Mouse (Mus musculus): ENCODE measurements at regions not wholly inside any gene's neighbourhood (a gene's known extent, or its start where the extent isn't known, plus 50 kb on each side); places are given as distances from the start of the nearest gene placed in this dataset.

DNA sequence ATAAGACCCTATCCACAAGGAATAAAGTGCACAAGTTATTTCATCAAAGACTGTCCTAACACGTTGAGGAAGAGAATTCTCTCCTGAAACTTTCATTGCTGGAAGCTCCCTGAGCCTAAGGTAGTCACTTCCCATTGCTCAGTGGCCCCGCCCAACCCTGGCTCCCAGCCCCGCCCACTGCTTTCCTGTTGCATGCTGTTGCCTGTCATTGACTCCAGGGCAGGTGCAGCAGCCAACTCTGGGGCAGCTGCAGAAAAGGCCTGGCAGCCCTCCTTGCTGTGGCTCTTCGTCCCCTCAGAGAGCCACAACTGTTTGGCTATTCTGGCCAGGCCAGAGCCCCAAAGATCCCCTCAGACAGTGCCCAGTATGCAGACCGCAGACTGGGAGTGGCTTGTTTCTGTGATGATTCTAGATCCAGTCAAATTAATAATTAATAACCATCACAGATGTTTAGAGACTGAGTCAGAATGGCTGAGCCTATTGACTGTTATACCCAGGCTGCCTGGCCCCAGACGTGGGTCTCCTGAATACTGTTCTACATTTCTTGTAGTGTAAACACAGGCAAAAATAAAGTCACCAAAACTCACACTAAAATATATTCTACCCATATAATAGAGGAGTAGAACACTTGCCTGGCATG, 61.8 kb upstream of the Arl4c start:
- H3K27ac ChIP-seq (ENCODE audit: insufficient read depth, low read length): no peak overlapping the region
- H3K36me3 ChIP-seq (ENCODE audit: control insufficient read depth, insufficient read depth, low read length, poor library complexity, severe bottlenecking): no peaks in the 10 kb centered on the region
- no peak for TF ChIP-seq EP300 (IDR thresholded peaks at IDR 0.05; ENCODE audit: insufficient read depth, low read depth, low read length)
- TF ChIP-seq CTCF (IDR thresholded peaks at IDR 0.05; ENCODE audit: low read depth, low read length): no peak
- TF ChIP-seq POLR2A (IDR thresholded peaks at IDR 0.05; ENCODE audit: insufficient read depth, low read length): no peak
- peaks cover 4% of the 10 kb centered on the region for H3K4me1 ChIP-seq (ENCODE audit: control insufficient read depth, insufficient read depth, low read length)
- no peak overlapping the region for H3K4me3 ChIP-seq (ENCODE audit: low read depth, low read length)
- H3K27me3 ChIP-seq (ENCODE audit: control insufficient read depth, insufficient read depth, low read length, poor library complexity, severe bottlenecking): no peaks in the 10 kb centered on the region
- no peaks in the 10 kb centered on the region for H3K9me3 ChIP-seq (replicated peaks; ENCODE audit: control insufficient read depth, insufficient read depth, low read length, poor library complexity, severe bottlenecking)
- no peak overlapping the region for H3K9ac ChIP-seq (ENCODE audit: low read depth, poor library complexity, severe bottlenecking)

DNA sequence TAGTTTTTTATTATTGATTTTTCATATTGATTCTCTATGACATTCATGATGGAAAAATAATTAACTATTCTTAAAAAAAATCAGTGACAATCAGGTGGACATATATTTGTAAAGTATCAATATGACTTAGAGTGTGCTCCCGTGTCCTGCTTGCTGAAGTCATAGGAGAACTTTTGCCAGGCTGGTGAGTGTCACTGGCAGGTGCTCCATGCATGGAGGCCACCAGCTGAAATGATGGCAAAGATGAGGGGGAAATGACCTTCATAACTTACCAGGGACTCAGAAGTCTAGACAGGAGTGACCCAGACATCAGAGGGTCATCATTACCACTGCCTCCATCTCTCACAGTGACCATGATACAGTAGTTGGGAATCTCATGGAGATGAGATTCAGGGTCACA, 62.5 kb upstream of the Arl4c start:
- no peak for TF ChIP-seq CTCF (IDR thresholded peaks at IDR 0.05; ENCODE audit: low read depth, low read length)
- Histone ChIP-seq H3K27me3 (ENCODE audit: control insufficient read depth, insufficient read depth, low read length, poor library complexity, severe bottlenecking) (no peaks in the 10 kb centered on the region), H3K9me3 (replicated peaks; ENCODE audit: control insufficient read depth, insufficient read depth, low read length, poor library complexity, severe bottlenecking) (no peaks in the 10 kb centered on the region), H3K36me3 (ENCODE audit: control insufficient read depth, insufficient read depth, low read length, poor library complexity, severe bottlenecking) (no peaks in the 10 kb centered on the region), H3K9ac (ENCODE audit: low read depth, poor library complexity, severe bottlenecking) (no peak overlapping the region), H3K4me3 (ENCODE audit: low read depth, low read length) (no peak overlapping the region), H3K4me1 (ENCODE audit: control insufficient read depth, insufficient read depth, low read length) (peaks cover 4% of the 10 kb centered on the region), H3K27ac (ENCODE audit: insufficient read depth, low read length) (no peak overlapping the region)

DNA sequence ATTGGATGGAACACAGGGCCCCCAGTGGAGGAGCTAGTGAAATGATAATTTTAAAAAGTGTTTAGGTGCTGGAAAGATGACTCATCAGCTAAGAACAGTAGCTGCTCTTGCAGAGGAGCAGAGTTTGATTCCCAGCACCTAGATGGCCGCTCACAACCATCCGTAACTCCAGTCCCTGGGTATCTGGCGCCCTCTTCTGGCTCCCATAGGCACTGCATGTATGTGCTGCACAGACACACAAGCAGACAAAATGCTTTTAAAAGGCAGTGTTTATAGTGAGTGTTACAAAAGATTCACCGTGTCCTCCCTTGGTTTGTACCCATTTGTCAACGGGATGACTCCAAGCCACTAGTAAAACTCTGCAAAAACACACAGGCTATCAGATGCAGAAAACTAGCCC, 75.0 kb upstream of the Arl4c start:
- TF ChIP-seq CTCF (IDR thresholded peaks at IDR 0.05; ENCODE audit: low read depth, low read length): peak; percentile 65
- TF ChIP-seq EP300 (IDR thresholded peaks at IDR 0.05; ENCODE audit: insufficient read depth, low read depth, low read length): no peak
- Histone ChIP-seq H3K9ac (ENCODE audit: low read depth, poor library complexity, severe bottlenecking) (no peak overlapping the region), H3K4me3 (ENCODE audit: low read depth, low read length) (no peak overlapping the region), H3K4me1 (ENCODE audit: control insufficient read depth, insufficient read depth, low read length) (peaks cover 7% of the 10 kb centered on the region), H3K36me3 (ENCODE audit: control insufficient read depth, insufficient read depth, low read length, poor library complexity, severe bottlenecking) (no peaks in the 10 kb centered on the region), H3K9me3 (replicated peaks; ENCODE audit: control insufficient read depth, insufficient read depth, low read length, poor library complexity, severe bottlenecking) (peaks cover 4% of the 10 kb centered on the region; the same call in 1 of the 2 replicates), H3K27me3 (ENCODE audit: control insufficient read depth, insufficient read depth, low read length, poor library complexity, severe bottlenecking) (no peaks in the 10 kb centered on the region), H3K27ac (ENCODE audit: insufficient read depth, low read length) (no peak overlapping the region)

DNA sequence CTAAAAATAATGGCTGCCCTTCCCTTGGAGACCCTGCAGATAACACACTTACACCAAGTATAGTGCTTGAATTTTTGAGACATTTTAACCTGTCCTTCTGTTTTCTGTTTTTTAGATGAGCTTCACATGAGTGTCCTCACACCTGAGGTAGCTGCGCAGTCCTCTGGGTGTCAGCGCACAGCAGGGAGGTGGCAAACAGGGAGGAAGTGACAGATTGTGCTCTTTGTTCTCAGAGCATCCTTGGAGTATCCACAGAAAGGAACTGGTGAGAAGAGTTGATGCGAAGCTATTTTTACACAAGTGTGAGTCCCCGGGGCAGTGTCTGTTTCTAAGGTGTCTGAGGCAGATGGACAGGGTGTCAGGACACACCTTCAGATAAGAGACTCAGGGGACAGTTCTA, 78.2 kb upstream of the Arl4c start:
- TF ChIP-seq EP300 (IDR thresholded peaks at IDR 0.05; ENCODE audit: insufficient read depth, low read depth, low read length) (0 out of 2 replicates have a peak, but pooled peaks have one; percentile 18), CTCF (IDR thresholded peaks at IDR 0.05; ENCODE audit: low read depth, low read length) (no peak), POLR2A (IDR thresholded peaks at IDR 0.05; ENCODE audit: insufficient read depth, low read length) (no peak)
- Histone ChIP-seq H3K4me1 (ENCODE audit: control insufficient read depth, insufficient read depth, low read length) (peaks cover 3% of the 10 kb centered on the region), H3K27me3 (ENCODE audit: control insufficient read depth, insufficient read depth, low read length, poor library complexity, severe bottlenecking) (no peaks in the 10 kb centered on the region), H3K9me3 (replicated peaks; ENCODE audit: control insufficient read depth, insufficient read depth, low read length, poor library complexity, severe bottlenecking) (peaks cover 4% of the 10 kb centered on the region; the same call in 1 of the 2 replicates), H3K9ac (ENCODE audit: low read depth, poor library complexity, severe bottlenecking) (no peak overlapping the region), H3K27ac (ENCODE audit: insufficient read depth, low read length) (no peak overlapping the region), H3K4me3 (ENCODE audit: low read depth, low read length) (no peak overlapping the region), H3K36me3 (ENCODE audit: control insufficient read depth, insufficient read depth, low read length, poor library complexity, severe bottlenecking) (no peaks in the 10 kb centered on the region)

DNA sequence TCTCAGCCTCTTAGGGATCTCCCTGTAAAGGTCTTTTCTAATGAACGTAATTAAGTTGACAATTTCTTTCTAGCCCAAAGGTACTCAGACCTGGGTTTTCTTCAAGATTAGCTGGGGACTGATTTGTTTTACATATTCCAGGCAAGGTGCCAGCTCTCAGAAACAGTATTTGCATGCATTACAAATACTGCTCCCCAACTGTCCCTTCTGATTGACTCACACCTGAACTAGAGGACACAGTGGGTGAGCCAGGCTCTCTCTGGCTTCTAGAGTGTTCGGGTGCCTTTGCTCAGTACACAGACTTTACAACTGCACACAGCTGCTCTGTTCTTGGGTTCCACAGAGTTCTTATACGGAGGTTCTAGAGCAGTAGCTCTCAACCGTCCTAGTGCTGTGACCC, 81.1 kb upstream of the Arl4c start:
- H3K27ac ChIP-seq (ENCODE audit: insufficient read depth, low read length): no peak overlapping the region
- no peak overlapping the region for H3K9ac ChIP-seq (ENCODE audit: low read depth, poor library complexity, severe bottlenecking)
- H3K36me3 ChIP-seq (ENCODE audit: control insufficient read depth, insufficient read depth, low read length, poor library complexity, severe bottlenecking): no peaks in the 10 kb centered on the region
- H3K4me3 ChIP-seq (ENCODE audit: low read depth, low read length): no peak overlapping the region
- H3K27me3 ChIP-seq (ENCODE audit: control insufficient read depth, insufficient read depth, low read length, poor library complexity, severe bottlenecking): no peaks in the 10 kb centered on the region
- no peaks in the 10 kb centered on the region; the same call in 1 of the 2 replicates for H3K9me3 ChIP-seq (replicated peaks; ENCODE audit: control insufficient read depth, insufficient read depth, low read length, poor library complexity, severe bottlenecking)
- no peak for TF ChIP-seq CTCF (IDR thresholded peaks at IDR 0.05; ENCODE audit: low read depth, low read length)
- no peak for TF ChIP-seq POLR2A (IDR thresholded peaks at IDR 0.05; ENCODE audit: insufficient read depth, low read length)
- no peak for TF ChIP-seq EP300 (IDR thresholded peaks at IDR 0.05; ENCODE audit: insufficient read depth, low read depth, low read length)
- H3K4me1 ChIP-seq (ENCODE audit: control insufficient read depth, insufficient read depth, low read length): peaks cover 3% of the 10 kb centered on the region

DNA sequence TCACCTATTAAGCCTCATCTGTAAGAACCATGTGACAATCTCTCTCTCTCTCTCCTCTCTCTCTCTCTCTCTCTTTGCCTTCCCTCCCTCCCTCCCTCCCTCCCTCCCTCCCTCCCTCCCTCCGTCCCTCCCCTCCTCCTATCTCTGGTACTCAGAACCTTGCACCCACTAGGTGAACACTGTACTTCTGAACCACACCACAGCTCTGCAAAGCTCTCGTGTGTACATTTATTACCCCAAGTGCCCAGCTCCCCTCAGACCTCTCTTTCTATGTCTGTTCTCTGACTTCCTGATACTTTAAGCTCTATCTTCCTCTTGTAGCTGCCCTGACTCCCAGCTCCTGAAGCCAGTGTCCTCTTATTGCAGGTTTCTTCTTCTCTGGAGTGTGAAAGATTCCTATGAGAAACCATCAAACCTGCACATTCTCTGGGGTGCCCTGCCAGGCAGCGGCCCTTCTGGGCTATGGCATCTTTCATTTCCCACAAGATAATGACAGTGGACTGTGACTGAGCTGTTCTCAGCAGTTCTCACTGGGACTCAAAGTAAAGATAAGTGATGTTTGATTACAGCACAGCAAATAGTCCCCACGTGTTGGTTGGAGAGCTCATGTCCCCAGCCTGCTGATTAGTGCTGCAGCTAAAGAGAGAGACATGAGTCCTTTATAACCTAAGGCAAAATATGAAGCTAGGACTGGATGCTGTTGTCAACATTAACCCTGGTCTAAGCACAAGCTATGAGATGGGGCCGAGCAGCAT, 83.0 kb upstream of the Arl4c start:
- H3K9me3 ChIP-seq (replicated peaks; ENCODE audit: control insufficient read depth, insufficient read depth, low read length, poor library complexity, severe bottlenecking): no peaks in the 10 kb centered on the region; the same call in 1 of the 2 replicates
- H3K4me1 ChIP-seq (ENCODE audit: control insufficient read depth, insufficient read depth, low read length): no peaks in the 10 kb centered on the region
- no peaks in the 10 kb centered on the region for H3K36me3 ChIP-seq (ENCODE audit: control insufficient read depth, insufficient read depth, low read length, poor library complexity, severe bottlenecking)
- no peaks in the 10 kb centered on the region for H3K27me3 ChIP-seq (ENCODE audit: control insufficient read depth, insufficient read depth, low read length, poor library complexity, severe bottlenecking)
- H3K9ac ChIP-seq (ENCODE audit: low read depth, poor library complexity, severe bottlenecking): no peak overlapping the region
- no peak for TF ChIP-seq CTCF (IDR thresholded peaks at IDR 0.05; ENCODE audit: low read depth, low read length)
- TF ChIP-seq EP300 (IDR thresholded peaks at IDR 0.05; ENCODE audit: insufficient read depth, low read depth, low read length): no peak
- no peak for TF ChIP-seq POLR2A (IDR thresholded peaks at IDR 0.05; ENCODE audit: insufficient read depth, low read length)
- no peak overlapping the region for H3K4me3 ChIP-seq (ENCODE audit: low read depth, low read length)
- H3K27ac ChIP-seq (ENCODE audit: insufficient read depth, low read length): no peak overlapping the region

Measured in ES-Bruce4 (cell line).